Mouse (Mus musculus): ENCODE data around the gene Mboat1. TPM values are rescaled to one million over a fixed set of nuclear protein-coding genes. Genes with fewer than 3 reads are reported as not detected.

Gene Mboat1
- polyA plus RNA-seq, 1 experiment: 6.9 TPM

DNA sequence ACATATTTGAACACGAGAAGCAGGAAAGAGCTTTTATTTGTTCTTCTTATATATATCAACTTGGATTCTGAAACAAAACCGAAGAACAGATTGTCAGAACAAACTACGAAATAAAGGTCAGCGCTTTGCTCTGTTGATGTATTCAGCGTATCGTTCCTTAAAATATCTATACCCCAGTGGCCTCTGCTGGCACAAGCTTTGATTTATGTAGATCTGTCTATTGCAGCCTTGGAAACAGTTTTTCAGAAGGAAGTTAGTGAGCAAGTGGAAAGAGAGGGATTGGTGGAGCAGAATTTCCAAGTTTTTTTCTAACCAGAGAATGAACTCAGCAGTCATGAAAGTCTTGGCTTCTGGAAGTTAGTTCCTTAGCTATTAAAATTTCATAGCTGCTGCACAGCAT lies 103.1 kb downstream of the Mboat1 start:
- no peaks in the 10 kb centered on the region for H3K36me3 ChIP-seq (ENCODE audit: control insufficient read depth, insufficient read depth, low read length)
- DNase-seq: no peak
- H3K4me1 ChIP-seq (ENCODE audit: control insufficient read depth, insufficient read depth, low read length): peaks cover 5% of the 10 kb centered on the region; the same call in 1 of the 2 replicates
- no peaks in the 10 kb centered on the region for H3K27me3 ChIP-seq (replicated peaks; ENCODE audit: control insufficient read depth, insufficient read depth, low read length)
- WGBS: 78% methylated on average over 6 of the region's 6 CpGs
- no peak overlapping the region for H3K27ac ChIP-seq (ENCODE audit: insufficient read depth, low read depth, low read length)
- TF ChIP-seq POLR2A (IDR thresholded peaks at IDR 0.05; ENCODE audit: low read depth, low read length) (no peak), CTCF (conservative IDR thresholded peaks at IDR 0.05; ENCODE audit: insufficient read depth, insufficient read length, low read depth, low read length) (no peak)
- H3K4me3 ChIP-seq (ENCODE audit: insufficient read depth, low read depth, low read length): no peak overlapping the region

DNA sequence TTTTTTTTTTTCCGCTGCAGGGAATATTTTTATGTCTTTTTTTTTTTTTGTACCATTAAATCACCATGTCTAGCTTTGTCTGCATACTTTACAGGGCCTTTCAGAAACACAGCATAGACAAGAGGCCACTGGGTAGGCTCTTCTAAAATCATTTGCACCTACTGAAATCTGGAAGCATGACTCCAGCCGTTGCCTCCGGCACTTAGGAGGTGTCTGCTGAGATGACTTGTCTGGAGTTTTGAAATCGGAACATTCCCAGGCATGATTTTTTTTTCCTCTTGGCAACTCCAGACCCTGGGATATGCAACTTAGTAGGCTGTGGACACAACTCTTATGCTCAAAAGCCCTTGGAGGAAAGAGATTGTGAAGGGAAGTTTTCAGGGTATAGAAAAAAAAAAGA lies 109.3 kb downstream of the Mboat1 start:
- Histone ChIP-seq H3K36me3 (ENCODE audit: control insufficient read depth, insufficient read depth, low read length) (no peaks in the 10 kb centered on the region), H3K27ac (ENCODE audit: insufficient read depth, low read depth, low read length) (no peak overlapping the region), H3K4me1 (ENCODE audit: control insufficient read depth, insufficient read depth, low read length) (0 out of 2 replicates have a peak, but pooled peaks cover 2% of the 10 kb centered on the region), H3K4me3 (ENCODE audit: insufficient read depth, low read depth, low read length) (no peak overlapping the region), H3K27me3 (replicated peaks; ENCODE audit: control insufficient read depth, insufficient read depth, low read length) (no peaks in the 10 kb centered on the region)
- TF ChIP-seq CTCF (conservative IDR thresholded peaks at IDR 0.05; ENCODE audit: insufficient read depth, insufficient read length, low read depth, low read length): no peak
- 87% methylated on average over 4 of the region's 4 CpGs for WGBS
- no peak for DNase-seq

DNA sequence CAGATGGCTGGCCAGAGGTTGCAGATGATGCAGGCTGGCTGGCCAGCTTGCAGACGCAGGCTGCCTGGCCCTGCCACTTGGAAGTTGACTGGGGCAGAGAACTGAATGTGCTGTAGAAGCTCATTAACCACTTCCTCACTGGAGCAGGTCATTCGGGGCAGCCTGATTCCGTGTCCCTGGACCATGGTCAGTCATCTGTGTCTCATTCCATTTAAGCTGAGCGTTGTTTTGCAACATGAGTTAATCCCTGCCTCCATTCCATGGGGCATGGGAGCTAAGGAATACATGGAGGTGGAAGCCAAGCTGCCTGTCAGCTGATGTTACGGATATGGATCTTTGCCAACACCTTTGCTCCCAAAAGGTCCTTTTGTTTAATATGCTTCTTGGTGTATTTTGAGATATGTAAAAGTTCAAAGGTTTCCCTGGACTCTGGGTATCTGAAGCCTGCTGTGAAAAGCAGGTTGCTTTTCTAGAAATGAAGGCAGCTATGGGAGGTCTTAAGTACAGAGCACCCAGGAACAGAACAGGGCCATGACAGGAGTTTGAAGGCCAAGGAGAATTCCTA lies 114.1 kb downstream of the Mboat1 start:
- Histone ChIP-seq H3K27ac (ENCODE audit: insufficient read depth, low read depth, low read length) (no peak overlapping the region), H3K36me3 (ENCODE audit: control insufficient read depth, insufficient read depth, low read length) (no peaks in the 10 kb centered on the region), H3K4me3 (ENCODE audit: insufficient read depth, low read depth, low read length) (no peak overlapping the region), H3K4me1 (ENCODE audit: control insufficient read depth, insufficient read depth, low read length) (0 out of 2 replicates have a peak, but pooled peaks cover 2% of the 10 kb centered on the region), H3K27me3 (replicated peaks; ENCODE audit: control insufficient read depth, insufficient read depth, low read length) (no peaks in the 10 kb centered on the region)
- whole genome bisulfite sequencing: 35% methylated on average over 5 of the region's 5 CpGs
- no peak for TF ChIP-seq CTCF (conservative IDR thresholded peaks at IDR 0.05; ENCODE audit: insufficient read depth, insufficient read length, low read depth, low read length)
- no peak for TF ChIP-seq POLR2A (IDR thresholded peaks at IDR 0.05; ENCODE audit: low read depth, low read length)
- peak; percentile 59 for DNase-seq

DNA sequence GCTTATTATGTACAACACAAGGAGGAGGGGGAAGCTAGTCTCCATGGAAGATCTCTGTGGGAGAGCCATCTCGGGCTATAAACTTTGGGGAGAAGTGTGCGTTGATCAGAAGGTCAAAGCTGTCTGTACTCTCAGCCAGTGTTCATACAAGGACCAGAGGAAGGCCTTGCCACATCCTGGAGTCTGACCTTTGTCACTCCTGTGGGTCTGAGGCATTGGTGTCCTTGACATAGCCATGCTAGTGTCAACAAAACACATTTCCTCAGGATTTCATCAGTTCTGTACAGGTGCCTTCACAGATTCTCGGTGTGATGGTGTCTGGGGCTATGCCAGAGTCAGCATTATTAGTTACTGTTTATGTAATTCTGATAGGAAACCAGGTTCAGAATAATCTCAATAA lies 115.1 kb downstream of the Mboat1 start:
- 0 out of 2 replicates have a peak, but pooled peaks cover 2% of the 10 kb centered on the region for H3K4me1 ChIP-seq (ENCODE audit: control insufficient read depth, insufficient read depth, low read length)
- no peak for DNase-seq
- no peaks in the 10 kb centered on the region for H3K36me3 ChIP-seq (ENCODE audit: control insufficient read depth, insufficient read depth, low read length)
- TF ChIP-seq POLR2A (IDR thresholded peaks at IDR 0.05; ENCODE audit: low read depth, low read length) (no peak), CTCF (conservative IDR thresholded peaks at IDR 0.05; ENCODE audit: insufficient read depth, insufficient read length, low read depth, low read length) (no peak)
- H3K27ac ChIP-seq (ENCODE audit: insufficient read depth, low read depth, low read length): no peak overlapping the region
- H3K27me3 ChIP-seq (replicated peaks; ENCODE audit: control insufficient read depth, insufficient read depth, low read length): no peaks in the 10 kb centered on the region
- H3K4me3 ChIP-seq (ENCODE audit: insufficient read depth, low read depth, low read length): no peak overlapping the region
- 61% methylated on average over 3 of the region's 3 CpGs for WGBS

DNA sequence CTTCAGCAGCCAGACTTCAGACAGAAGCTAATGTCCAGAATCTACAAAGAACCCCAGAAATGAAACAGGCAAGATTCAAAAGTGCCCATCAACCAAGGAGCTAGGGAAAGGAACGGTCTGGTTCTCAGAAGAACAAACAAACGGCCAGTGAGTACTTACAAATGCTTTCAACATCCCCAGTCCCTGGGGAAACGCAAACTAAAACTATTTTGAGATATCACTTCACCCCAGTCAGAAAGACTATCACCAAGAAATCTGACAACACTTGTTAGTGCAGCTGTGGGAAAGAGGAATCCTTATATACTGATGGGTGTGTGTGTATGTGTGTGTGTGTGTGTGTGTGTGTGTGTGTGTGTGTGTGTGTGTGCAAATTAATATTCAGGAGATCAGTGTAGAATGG lies 116.4 kb downstream of the Mboat1 start:
- WGBS: 72% methylated on average over 3 of the region's 3 CpGs
- TF ChIP-seq POLR2A (IDR thresholded peaks at IDR 0.05; ENCODE audit: low read depth, low read length): no peak
- no peak overlapping the region for H3K27ac ChIP-seq (ENCODE audit: insufficient read depth, low read depth, low read length)
- no peak for DNase-seq
- no peaks in the 10 kb centered on the region for H3K27me3 ChIP-seq (replicated peaks; ENCODE audit: control insufficient read depth, insufficient read depth, low read length)
- H3K4me3 ChIP-seq (ENCODE audit: insufficient read depth, low read depth, low read length): no peak overlapping the region
- H3K36me3 ChIP-seq (ENCODE audit: control insufficient read depth, insufficient read depth, low read length): no peaks in the 10 kb centered on the region
- 0 out of 2 replicates have a peak, but pooled peaks cover 2% of the 10 kb centered on the region for H3K4me1 ChIP-seq (ENCODE audit: control insufficient read depth, insufficient read depth, low read length)

DNA sequence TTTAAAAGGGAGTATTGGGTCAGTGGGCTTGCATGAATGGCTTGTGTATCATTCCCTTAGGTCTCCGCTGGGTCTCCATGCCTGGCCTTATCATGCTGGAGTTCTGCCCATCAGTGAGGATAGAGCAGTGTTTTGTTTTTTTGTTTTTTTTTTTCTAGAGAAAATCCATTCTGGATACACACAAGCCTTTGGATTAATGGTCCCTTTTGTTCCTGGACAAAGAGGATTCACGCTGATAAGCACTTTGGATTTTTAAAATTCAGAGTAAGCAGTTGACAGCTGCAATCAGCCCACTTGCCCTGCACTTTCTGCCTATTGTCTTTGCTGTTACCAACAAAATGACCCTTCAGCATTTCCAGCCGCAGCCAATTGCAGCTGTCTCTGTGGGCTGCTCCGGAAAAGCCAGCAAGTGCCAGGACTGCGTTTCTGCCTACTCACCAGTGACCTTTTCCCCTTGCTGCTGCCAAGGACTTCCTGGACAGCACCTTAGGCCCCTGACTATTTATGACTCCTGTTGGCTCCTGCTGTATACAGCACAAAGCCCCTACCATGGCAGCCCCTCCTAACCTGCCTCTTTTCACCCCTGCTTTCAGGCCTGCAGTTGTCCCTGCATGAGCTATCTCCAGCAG lies 117.5 kb downstream of the Mboat1 start:
- DNase-seq: peak; percentile 60
- no peaks in the 10 kb centered on the region for H3K27me3 ChIP-seq (replicated peaks; ENCODE audit: control insufficient read depth, insufficient read depth, low read length)
- no peak overlapping the region for H3K4me3 ChIP-seq (ENCODE audit: insufficient read depth, low read depth, low read length)
- 0 out of 2 replicates have a peak, but pooled peaks cover 2% of the 10 kb centered on the region for H3K4me1 ChIP-seq (ENCODE audit: control insufficient read depth, insufficient read depth, low read length)
- TF ChIP-seq POLR2A (IDR thresholded peaks at IDR 0.05; ENCODE audit: low read depth, low read length) (no peak), CTCF (conservative IDR thresholded peaks at IDR 0.05; ENCODE audit: insufficient read depth, insufficient read length, low read depth, low read length) (no peak)
- H3K27ac ChIP-seq (ENCODE audit: insufficient read depth, low read depth, low read length): no peak overlapping the region
- no peaks in the 10 kb centered on the region for H3K36me3 ChIP-seq (ENCODE audit: control insufficient read depth, insufficient read depth, low read length)
- 37% methylated on average over 5 of the region's 5 CpGs for WGBS

DNA sequence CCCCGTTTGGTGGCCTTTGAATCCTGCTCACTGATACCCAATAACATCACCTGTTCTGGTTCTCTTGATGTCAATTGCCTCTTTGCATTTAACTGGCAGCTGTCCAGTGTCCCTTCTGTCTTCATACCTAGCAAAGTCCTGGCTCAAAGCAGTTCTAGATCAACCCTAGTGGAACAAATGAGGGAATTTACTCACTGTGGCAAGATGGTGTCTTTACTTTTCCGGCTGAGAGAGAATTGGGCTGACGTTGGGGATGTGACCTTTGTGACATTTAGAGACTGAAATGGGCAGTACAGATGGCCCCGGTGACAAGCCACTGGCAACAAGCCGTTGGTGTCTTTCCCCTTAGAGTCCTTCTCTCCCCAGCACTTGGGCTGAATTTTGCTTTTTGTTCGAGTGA lies 118.1 kb downstream of the Mboat1 start:
- no peak for TF ChIP-seq CTCF (conservative IDR thresholded peaks at IDR 0.05; ENCODE audit: insufficient read depth, insufficient read length, low read depth, low read length)
- no peak for TF ChIP-seq POLR2A (IDR thresholded peaks at IDR 0.05; ENCODE audit: low read depth, low read length)
- WGBS: 66% methylated on average over 6 of the region's 6 CpGs
- Histone ChIP-seq H3K27me3 (replicated peaks; ENCODE audit: control insufficient read depth, insufficient read depth, low read length) (no peaks in the 10 kb centered on the region), H3K4me1 (ENCODE audit: control insufficient read depth, insufficient read depth, low read length) (peaks cover 2% of the 10 kb centered on the region; the same call in 1 of the 2 replicates), H3K4me3 (ENCODE audit: insufficient read depth, low read depth, low read length) (no peak overlapping the region), H3K27ac (ENCODE audit: insufficient read depth, low read depth, low read length) (no peak overlapping the region), H3K36me3 (ENCODE audit: control insufficient read depth, insufficient read depth, low read length) (no peaks in the 10 kb centered on the region)
- DNase-seq: no peak
